Mouse (Mus musculus) Patski (cell line): ENCODE data around the gene Cerk. TPM values are rescaled to one million over a fixed set of nuclear protein-coding genes. Genes with fewer than 3 reads are reported as not detected.
"Not testable (repeated sequence)": the region's sequence is repeated elsewhere in the genome, so short reads cannot be mapped to it uniquely, and the experiment has no call there.

Source experiments
- ATAC-seq: fragments of 100-300 bp; one replicate; pipeline ENCODE4 v1.8.0; 2021
- CTCF ChIA-PET: fragments of 350-600 bp; sonication (Branson Sonifier 250); formaldehyde crosslinking; loops from one replicate; lab custom pipeline; 2022; ENCODE audit warnings: inconsistent platforms; lab: Charles Lee
- POLR2A ChIA-PET: fragments of 350-600 bp; sonication (Branson Sonifier 250); formaldehyde crosslinking; loops from one replicate; lab custom pipeline; 2022; ENCODE audit warnings: antibody characterized with exemption, inconsistent platforms; lab: Charles Lee
- DNase-seq: peaks from one replicate; pipeline ENCODE4 v3.0.0-alpha.2; 2011; ENCODE audit warnings: low read depth, low spot score
- H3K27me3 ChIP-seq: fragments of 371-371 bp; one replicate; pipeline ENCODE4 v1.5.1; 2021
- CTCF ChIP-seq: fragments of 100-300 bp; IDR thresholded peaks from one replicate; pipeline ENCODE4 v1.5.1; 2021
- in situ Hi-C: fragments of 300-500 bp; cut with MboI; formaldehyde crosslinking; loops from 3 replicates; pipeline ENCODE4 v1.11.1; 2018; ENCODE audit warnings: low pct_unique_long_range_greater_than_20kb, mixed read lengths
- polyA plus RNA-seq: library from polyadenylated mRNA; unstranded; gene quantifications from one replicate; pipeline ENCODE4 v1.2.3, GENCODE M21; 2021

Gene Cerk
- polyA plus RNA-seq, 1 experiment from 2014 or later = 46.2 TPM

GRCm38 (mm10) chr15:86224972-86225551 lies 39.1 kb upstream of the Cerk start:
- ATAC-seq (no peak), DNase-seq (no peak)
- no peak for TF ChIP-seq CTCF
- ChIA-PET POLR2A (interaction anchor here (1.0 kb wide), 1 partner anchor 10 kb away, joined by 3 read pairs; no protein-coding TSS in a partner anchor), CTCF (no interaction called here)
- H3K27me3 ChIP-seq = no peaks in the 10 kb centered on the region
- in situ Hi-C loops = no loop called here

GRCm38 (mm10) chr15:86221901-86222300 lies 36.0 kb upstream of the Cerk start:
- ATAC-seq, DNase-seq, H3K27me3 ChIP-seq, in situ Hi-C loops: not testable (repeated sequence)
- ChIA-PET POLR2A (interaction anchor here (0.6 kb wide), 1 partner anchor 48 kb away, joined by 3 read pairs; no protein-coding TSS in a partner anchor), CTCF (interaction anchor here (2.5 kb wide), 1 partner anchor 18 kb away, joined by 9 read pairs; no protein-coding TSS in a partner anchor)

- TF ChIP-seq CTCF = no peak
- CTCF ChIA-PET = interaction anchor here (1.3 to 2.5 kb wide), 2 partner anchors 14 to 19 kb away, joined by 3 to 9 read pairs; no protein-coding TSS in a partner anchor
- ATAC-seq (no peak), DNase-seq (no peak)
- in situ Hi-C loops = no loop called here
- no peaks in the 10 kb centered on the region for H3K27me3 ChIP-seq
- POLR2A ChIA-PET = no interaction called here
Measured at GRCm38 (mm10) chr15:86221369-86221768, 35.4 kb upstream of the Cerk start.

- in situ Hi-C loops = no loop called here
- TF ChIP-seq CTCF = no peak
- POLR2A ChIA-PET = no interaction called here
- H3K27me3 ChIP-seq = no peaks in the 10 kb centered on the region
- DNase-seq (no peak), ATAC-seq (no peak)
- CTCF ChIA-PET = interaction anchor here (1.3 to 2.5 kb wide), 2 partner anchors 15 to 20 kb away, joined by 3 to 9 read pairs; no protein-coding TSS in a partner anchor
Measured at GRCm38 (mm10) chr15:86220715-86221114, 34.8 kb upstream of the Cerk start.

GRCm38 (mm10) chr15:86220229-86220630 lies 34.3 kb upstream of the Cerk start:
- H3K27me3 ChIP-seq = no peaks in the 10 kb centered on the region
- no peak for TF ChIP-seq CTCF
- ChIA-PET CTCF (interaction anchor here (1.3 to 2.5 kb wide), 3 partner anchors 16 to 33 kb away, joined by 3 to 9 read pairs (median 5); no protein-coding TSS in a partner anchor), POLR2A (no interaction called here)
- in situ Hi-C loops = no loop called here
- ATAC-seq (no peak), DNase-seq (no peak)

GRCm38 (mm10) chr15:86219534-86220228 lies 33.7 kb upstream of the Cerk start:
- in situ Hi-C loops = no loop called here
- H3K27me3 ChIP-seq = no peaks in the 10 kb centered on the region
- DNase-seq (no peak), ATAC-seq (no peak)
- ChIA-PET CTCF (interaction anchor here (1.3 to 2.5 kb wide), 3 partner anchors 16 to 33 kb away, joined by 3 to 9 read pairs (median 5); no protein-coding TSS in a partner anchor), POLR2A (no interaction called here)
- TF ChIP-seq CTCF = no peak

DNA sequence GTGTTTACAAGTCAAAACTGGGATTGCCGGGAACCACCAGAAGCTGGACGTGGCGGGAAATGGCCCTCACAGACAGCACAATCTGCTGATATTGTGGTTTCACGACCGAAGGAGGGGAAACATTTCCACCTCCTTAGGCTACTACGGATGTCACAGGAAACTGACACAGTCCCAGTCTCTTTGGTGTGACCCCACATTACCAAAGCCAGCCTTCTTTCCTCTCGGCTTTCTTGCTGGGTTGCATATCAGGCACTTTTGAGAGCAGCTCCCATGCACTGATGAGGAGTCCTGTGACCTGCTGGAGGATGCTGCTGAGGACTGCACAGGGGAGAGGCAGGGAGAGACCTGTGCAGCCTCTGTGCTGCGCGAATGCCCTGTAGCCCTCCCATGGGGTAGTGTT lies 30.7 kb upstream of the Cerk start:
- H3K27me3 ChIP-seq, ATAC-seq, in situ Hi-C loops, DNase-seq: not testable (repeated sequence)
- ChIA-PET CTCF (interaction anchor here (1.0 kb wide), 1 partner anchor 19 kb away, joined by 3 read pairs; no protein-coding TSS in a partner anchor), POLR2A (interaction anchor here (0.9 kb wide), 1 partner anchor 50 kb away, joined by 3 read pairs; no protein-coding TSS in a partner anchor)

DNA sequence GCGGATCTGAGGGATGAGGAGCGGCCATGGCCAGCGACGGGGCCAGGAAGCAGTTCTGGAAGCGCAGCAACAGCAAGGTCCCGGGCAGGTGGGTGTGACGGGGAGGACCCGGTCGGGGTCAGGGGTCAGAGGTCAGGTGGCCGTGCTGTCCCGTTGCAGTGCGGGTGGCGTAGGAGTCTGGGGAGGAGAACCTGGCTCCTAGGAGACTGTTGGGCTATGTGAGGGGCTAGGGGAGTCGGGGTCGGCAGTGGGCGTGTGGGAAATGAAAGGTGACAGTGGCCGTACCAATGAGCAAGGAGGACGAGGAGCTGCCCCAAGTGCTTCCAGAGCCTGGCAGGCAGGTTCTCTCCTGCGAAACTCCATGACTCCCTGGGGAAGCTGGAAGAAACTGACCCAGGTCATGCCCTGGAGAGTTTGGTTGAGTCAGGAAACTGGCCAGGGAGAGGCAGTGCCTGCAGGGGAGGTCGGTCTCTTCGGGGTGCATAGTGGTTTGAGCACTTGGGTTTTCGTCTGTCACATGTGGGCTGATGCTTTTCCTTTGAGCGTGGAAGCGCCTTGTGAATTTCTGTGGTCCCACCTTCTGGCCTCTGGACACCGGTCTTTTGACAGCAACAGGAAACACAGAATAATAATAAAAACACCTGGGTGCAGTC lies 28.7 kb upstream of the Cerk start:
- ATAC-seq = peak; percentile 53
- in situ Hi-C loops = loop anchor here (5.0 kb wide), 1 partner anchor 47 kb away; no protein-coding TSS in a partner anchor
- H3K27me3 ChIP-seq = no peaks in the 10 kb centered on the region
- TF ChIP-seq CTCF = no peak
- DNase-seq = no peak
- POLR2A ChIA-PET = interaction anchor here (0.7 to 1.6 kb wide), 3 partner anchors 10 to 46 kb away, joined by 3 to 4 read pairs (median 3); no protein-coding TSS in a partner anchor
- CTCF ChIA-PET = interaction anchor here (2.4 kb wide), 1 partner anchor 11 kb away, joined by 6 read pairs; no protein-coding TSS in a partner anchor

- DNase-seq (peak; percentile 69), ATAC-seq (peak; percentile 89)
- CTCF ChIA-PET = interaction anchor here (1.1 to 2.4 kb wide), 2 partner anchors 10 to 74 kb away, joined by 4 to 6 read pairs; no protein-coding TSS in a partner anchor
- no peak for TF ChIP-seq CTCF
- no peaks in the 10 kb centered on the region for H3K27me3 ChIP-seq
- in situ Hi-C loops = loop anchor here (5.0 kb wide), 1 partner anchor 47 kb away; no protein-coding TSS in a partner anchor
- POLR2A ChIA-PET = interaction anchor here (1.0 to 1.6 kb wide), 4 partner anchors 9 to 40 kb away, joined by 3 to 4 read pairs (median 3); no protein-coding TSS in a partner anchor
Measured at GRCm38 (mm10) chr15:86213753-86214548, 28.0 kb upstream of the Cerk start, which contains the start of gene Tbc1d22a. Tbc1d22a (plus strand) TSS chr15:86214459.

DNA sequence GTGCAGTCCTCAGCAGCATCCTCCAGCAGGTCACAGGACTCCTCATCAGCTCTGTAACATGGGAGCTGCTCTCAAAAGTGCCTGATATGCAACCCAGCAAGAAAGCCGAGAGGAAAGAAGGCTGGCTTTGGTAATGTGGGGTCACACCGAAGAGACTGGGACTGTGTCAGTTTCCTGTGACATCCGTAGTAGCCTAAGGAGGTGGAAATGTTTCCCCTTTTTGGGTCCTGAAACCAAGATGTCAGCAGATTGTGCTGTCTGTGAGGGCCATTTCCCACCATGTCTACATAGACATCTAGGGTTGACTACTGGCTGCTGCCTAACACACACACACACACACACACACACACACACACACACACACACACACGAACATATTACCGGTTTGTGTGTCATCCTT lies 26.3 kb upstream of the Cerk start:
- ChIA-PET POLR2A (interaction anchor here (0.7 to 1.4 kb wide), 2 partner anchors 8 to 162 kb away, joined by 3 read pairs; no protein-coding TSS in a partner anchor), CTCF (interaction anchor here (2.4 kb wide), 1 partner anchor 9 kb away, joined by 6 read pairs; no protein-coding TSS in a partner anchor)
- H3K27me3 ChIP-seq, ATAC-seq, DNase-seq: not testable (repeated sequence)
- in situ Hi-C loops = loop anchor here (5.0 kb wide), 1 partner anchor 45 kb away; no protein-coding TSS in a partner anchor
